Mouse (Mus musculus): ENCODE results near the gene Drd5. TPM values are rescaled to one million over a fixed set of nuclear protein-coding genes. Genes with fewer than 3 reads are reported as not detected.

Gene Drd5
- total RNA-seq (2021) (not detected), polyA plus RNA-seq (2012; rRNA removed) (not detected in 2 replicates)
- long read RNA-seq: 0 reads

GRCm38 (mm10) chr5:38318966-38319786 is at the start of gene Drd5:
Gene Drd5 (plus strand): TSS chr5:38319367.
- H3K27me3 ChIP-seq (ENCODE audit: control insufficient read depth, insufficient read depth, low read length): peaks cover 7% of the 10 kb centered on the region
- no peak within 1 kb of the TSS for H3K27ac ChIP-seq
- H3K36me3 ChIP-seq (ENCODE audit: control insufficient read depth, insufficient read depth, low read length): no peaks in the 10 kb centered on the region
- no peak within 1 kb of the TSS for H3K4me3 ChIP-seq
- no peak for TF ChIP-seq CTCF (IDR thresholded peaks at IDR 0.05)
- TF ChIP-seq POLR2A (IDR thresholded peaks at IDR 0.05; ENCODE audit: insufficient read depth, low read depth, low read length): no peak
- TF ChIP-seq EP300 (IDR thresholded peaks at IDR 0.05; ENCODE audit: insufficient read depth, low read depth, low read length): no peak
- H3K79me2 ChIP-seq (replicated peaks; ENCODE audit: control insufficient read depth, insufficient read depth, low read length): no peaks in the 10 kb centered on the region
- H3K4me1 ChIP-seq (ENCODE audit: control insufficient read depth, insufficient read depth, low read length): no peaks in the 10 kb centered on the region
- WGBS: 3% methylated on average over 65 of the region's 67 CpGs
- H3K9ac ChIP-seq (ENCODE audit: low read depth, low read length): no peak within 1 kb of the TSS
- no peak for DNase-seq
- intact Hi-C loops (cut with DNase I): no loop called here

GRCm38 (mm10) chr5:38270942-38271341 is 48.2 kb upstream of the Drd5 start:
- H3K9ac ChIP-seq (ENCODE audit: low read depth, low read length): no peak overlapping the region
- peaks cover 6% of the 10 kb centered on the region for H3K27me3 ChIP-seq (ENCODE audit: control insufficient read depth, insufficient read depth, low read length)
- TF ChIP-seq POLR2A (IDR thresholded peaks at IDR 0.05; ENCODE audit: insufficient read depth, low read depth, low read length) (no peak), EP300 (IDR thresholded peaks at IDR 0.05; ENCODE audit: insufficient read depth, low read depth, low read length) (no peak)
- no peak for DNase-seq
- no peak overlapping the region for H3K27ac ChIP-seq
- no peaks in the 10 kb centered on the region; the same call in 1 of the 2 replicates for H3K36me3 ChIP-seq (ENCODE audit: control insufficient read depth, insufficient read depth, low read length)
- H3K79me2 ChIP-seq (replicated peaks; ENCODE audit: control insufficient read depth, insufficient read depth, low read length): no peaks in the 10 kb centered on the region
- intact Hi-C loops (cut with DNase I): no loop called here
- 82% methylated on average over 3 of the region's 3 CpGs for WGBS
- H3K4me3 ChIP-seq: no peak overlapping the region
- H3K4me1 ChIP-seq (ENCODE audit: control insufficient read depth, insufficient read depth, low read length): no peaks in the 10 kb centered on the region

DNA sequence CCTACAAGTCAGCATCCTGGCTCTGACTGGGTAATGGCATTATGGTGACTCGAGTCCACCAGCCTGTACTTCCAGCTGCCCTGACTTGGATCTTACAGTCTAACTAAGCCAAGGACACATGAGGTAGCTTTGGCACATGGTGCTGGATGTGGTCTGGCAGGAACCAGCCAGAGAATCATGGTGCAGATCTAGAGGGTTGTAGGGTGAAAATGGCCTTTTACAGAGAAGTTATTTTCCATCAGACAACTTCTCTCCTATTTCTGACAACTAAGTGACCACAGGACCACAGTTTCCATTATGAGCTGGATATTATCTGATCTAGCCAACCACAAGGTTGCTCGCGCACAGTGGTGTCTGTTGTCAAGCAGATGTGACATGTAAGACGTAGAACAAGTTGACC is 45.3 kb upstream of the Drd5 start:
- Histone ChIP-seq H3K4me3 (no peak overlapping the region), H3K4me1 (ENCODE audit: control insufficient read depth, insufficient read depth, low read length) (no peaks in the 10 kb centered on the region), H3K27ac (no peak overlapping the region), H3K27me3 (ENCODE audit: control insufficient read depth, insufficient read depth, low read length) (peaks cover 17% of the 10 kb centered on the region), H3K9ac (ENCODE audit: low read depth, low read length) (no peak overlapping the region), H3K36me3 (ENCODE audit: control insufficient read depth, insufficient read depth, low read length) (no peaks in the 10 kb centered on the region; the same call in 1 of the 2 replicates), H3K79me2 (replicated peaks; ENCODE audit: control insufficient read depth, insufficient read depth, low read length) (no peaks in the 10 kb centered on the region)
- TF ChIP-seq EP300 (IDR thresholded peaks at IDR 0.05; ENCODE audit: insufficient read depth, low read depth, low read length): no peak
- TF ChIP-seq POLR2A (IDR thresholded peaks at IDR 0.05; ENCODE audit: insufficient read depth, low read depth, low read length): no peak
- intact Hi-C loops (cut with DNase I): no loop called here
- no peak for DNase-seq
- 85% methylated on average over 4 of the region's 4 CpGs for WGBS

DNA sequence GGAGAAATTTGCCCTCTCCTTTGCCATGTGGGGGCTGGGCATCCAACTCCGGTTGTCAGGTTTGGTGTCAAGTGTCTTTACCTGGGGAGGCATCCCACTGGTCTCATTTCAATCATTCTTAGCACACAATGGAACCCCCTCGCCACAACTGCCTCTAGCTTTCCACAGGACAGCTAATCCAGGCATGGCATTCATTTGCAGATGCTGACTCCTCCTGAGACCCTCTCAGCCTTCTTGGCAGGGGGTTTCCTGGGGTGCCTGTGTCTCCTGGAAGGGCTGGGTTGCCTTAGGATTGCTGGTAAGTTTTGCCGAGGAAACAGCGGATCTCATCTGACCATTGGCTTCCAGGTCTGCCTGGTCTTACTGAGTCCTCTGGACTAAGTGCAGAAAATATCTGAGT is 43.4 kb upstream of the Drd5 start, which contains the start of gene Otop1:
Gene Otop1 (plus strand): TSS at position 202 of the 400 bp plus-strand sequence.
- TF ChIP-seq CTCF (IDR thresholded peaks at IDR 0.05) (no peak), POLR2A (IDR thresholded peaks at IDR 0.05; ENCODE audit: insufficient read depth, low read depth, low read length) (no peak), EP300 (IDR thresholded peaks at IDR 0.05; ENCODE audit: insufficient read depth, low read depth, low read length) (no peak)
- DNase-seq: no peak
- Histone ChIP-seq H3K36me3 (ENCODE audit: control insufficient read depth, insufficient read depth, low read length) (no peaks in the 10 kb centered on the region), H3K27ac (no peak within 1 kb of the TSS), H3K79me2 (replicated peaks; ENCODE audit: control insufficient read depth, insufficient read depth, low read length) (no peaks in the 10 kb centered on the region), H3K4me1 (ENCODE audit: control insufficient read depth, insufficient read depth, low read length) (no peaks in the 10 kb centered on the region), H3K4me3 (no peak within 1 kb of the TSS), H3K27me3 (ENCODE audit: control insufficient read depth, insufficient read depth, low read length) (peaks cover 17% of the 10 kb centered on the region), H3K9ac (ENCODE audit: low read depth, low read length) (no peak within 1 kb of the TSS)
- WGBS: 9% methylated on average over 4 of the region's 4 CpGs
- intact Hi-C loops (cut with DNase I): no loop called here

- 2% methylated on average over 19 of the region's 19 CpGs for WGBS
- Histone ChIP-seq H3K9ac (ENCODE audit: low read depth, low read length) (no peak overlapping the region), H3K27ac (no peak overlapping the region), H3K4me1 (ENCODE audit: control insufficient read depth, insufficient read depth, low read length) (no peaks in the 10 kb centered on the region), H3K79me2 (replicated peaks; ENCODE audit: control insufficient read depth, insufficient read depth, low read length) (no peaks in the 10 kb centered on the region), H3K4me3 (no peak overlapping the region), H3K27me3 (ENCODE audit: control insufficient read depth, insufficient read depth, low read length) (peaks cover 17% of the 10 kb centered on the region), H3K36me3 (ENCODE audit: control insufficient read depth, insufficient read depth, low read length) (no peaks in the 10 kb centered on the region)
- no peak for DNase-seq
- TF ChIP-seq POLR2A (IDR thresholded peaks at IDR 0.05; ENCODE audit: insufficient read depth, low read depth, low read length) (no peak), CTCF (IDR thresholded peaks at IDR 0.05) (no peak), EP300 (IDR thresholded peaks at IDR 0.05; ENCODE audit: insufficient read depth, low read depth, low read length) (no peak)
- intact Hi-C loops (cut with DNase I): no loop called here
Observed at GRCm38 (mm10) chr5:38276451-38276850, 42.7 kb upstream of the Drd5 start.
